In genomic region chr9:71986716-71987115, GRCm38 (mm10) we compare ENCODE assay signal across 19 mouse cellular contexts.
"Had no signal": no experiment of that assay in that cellular context is flagged by ENCODE, and none has a peak within 500 bp of the region (broad histone marks: within the 10 kb centered on the region; RNA-seq: fewer than 3 reads in every experiment).

No protein-coding gene starts in this region.

- H3K27ac ChIP-seq: lung, embryonic 15.5 days; macrophage; midbrain, embryonic 10.5 days; midbrain, embryonic 12.5 days; neural tube, embryonic 13.5 days; stomach, embryonic 15.5 days; stomach, postnatal 0 days had no signal

- H3K4me2 ChIP-seq: lung, embryonic 15.5 days; midbrain, embryonic 12.5 days; neural tube, embryonic 13.5 days; stomach, embryonic 15.5 days had no signal

- H3K9ac ChIP-seq: liver, postnatal 0 days; lung, embryonic 15.5 days; midbrain, embryonic 12.5 days; neural tube, embryonic 13.5 days; stomach, embryonic 15.5 days had no signal

- H3K4me1 ChIP-seq: midbrain, embryonic 12.5 days had no signal

- H3K9me3 ChIP-seq: lung, embryonic 15.5 days; midbrain, embryonic 10.5 days; midbrain, embryonic 12.5 days; neural tube, embryonic 13.5 days; stomach, embryonic 15.5 days had no signal

- DNase-seq: liver, postnatal 0 days; lung, adult 2 months; lung, postnatal 14 days; lung, postnatal 36 days; midbrain, embryonic 14.5 days; right cerebral cortex, postnatal 14 days; thymus, adult 2 months; thymus, postnatal 25 days; thymus, postnatal 4 days had no signal

- H3K4me3 ChIP-seq: lung, embryonic 15.5 days; midbrain, embryonic 10.5 days; midbrain, embryonic 12.5 days; myocyte; neural tube, embryonic 13.5 days; stomach, embryonic 15.5 days had no signal

- ATAC-seq: liver, postnatal 0 days; lung, postnatal 0 days; midbrain, embryonic 16.5 days had no signal

- H3K27me3 ChIP-seq: lung, embryonic 15.5 days; midbrain, embryonic 12.5 days; neural tube, embryonic 13.5 days; stomach, embryonic 15.5 days had no signal

- H3K36me3 ChIP-seq: lung, embryonic 15.5 days; midbrain, embryonic 10.5 days; midbrain, embryonic 12.5 days; neural tube, embryonic 13.5 days; stomach, embryonic 15.5 days had no signal
